Mouse (Mus musculus) urinary bladder, adult 2 months (tissue): Measurements from ENCODE around the gene C2. TPM values are rescaled to one million over a fixed set of nuclear protein-coding genes. Genes with fewer than 3 reads are reported as not detected.
"Not testable (repeated sequence)": the region's sequence is repeated elsewhere in the genome, so short reads cannot be mapped to it uniquely, and the experiment has no call there.

ENCODE experiments used
- DNase-seq: peaks from one replicate; pipeline ENCODE4 v3.0.0; 2022; ENCODE audit warnings: low spot score
- polyA plus RNA-seq: library from polyadenylated mRNA; depleted of rRNA; stranded (reverse); fragments of >200 nt; gene quantifications from 2 replicates; pipeline ENCODE4 v1.2.3, GENCODE M21; 2012

Gene C2
- polyA plus RNA-seq, 1 experiment = 45.6 TPM

- peak; percentile 75 for DNase-seq
These were observed 13.9 kb upstream of the C2 start for GRCm38 (mm10) chr17:34911945-34912351.

- DNase-seq = no peak
These were observed 12.9 kb upstream of the C2 start for GRCm38 (mm10) chr17:34910982-34911381.

GRCm38 (mm10) chr17:34902895-34903294, 4.8 kb upstream of the C2 start:
- DNase-seq = no peak

GRCm38 (mm10) chr17:34901948-34902347, 3.9 kb upstream of the C2 start:
- not testable (repeated sequence) for DNase-seq

- DNase-seq = not testable (repeated sequence)
These were observed 2.8 kb upstream of the C2 start for GRCm38 (mm10) chr17:34900826-34901225.

GRCm38 (mm10) chr17:34899890-34900243, 1.8 kb upstream of the C2 start:
- DNase-seq = no peak

- DNase-seq = peak; percentile 64
These were observed 1.2 kb upstream of the C2 start for GRCm38 (mm10) chr17:34899053-34899889.

- DNase-seq = no peak
These were observed 614 bp upstream of the C2 start for GRCm38 (mm10) chr17:34898706-34899052.

GRCm38 (mm10) chr17:34897373-34898159, 499 bp downstream of the C2 start:
- DNase-seq = no peak

GRCm38 (mm10) chr17:34896366-34896765, 1.7 kb downstream of the C2 start:
- DNase-seq = no peak

GRCm38 (mm10) chr17:34895724-34896123, 2.3 kb downstream of the C2 start:
- no peak for DNase-seq

GRCm38 (mm10) chr17:34894801-34895530, 3.1 kb downstream of the C2 start:
- peak; percentile 56 for DNase-seq

GRCm38 (mm10) chr17:34894074-34894597, 3.9 kb downstream of the C2 start:
- peak; percentile 90 for DNase-seq

GRCm38 (mm10) chr17:34893072-34893824, 4.8 kb downstream of the C2 start:
- no peak for DNase-seq

- DNase-seq = no peak
These were observed 6.7 kb downstream of the C2 start for GRCm38 (mm10) chr17:34891377-34891776.

GRCm38 (mm10) chr17:34890074-34890743, 7.9 kb downstream of the C2 start:
- no peak for DNase-seq

- no peak for DNase-seq
These were observed 10.1 kb downstream of the C2 start for GRCm38 (mm10) chr17:34887942-34888341.

GRCm38 (mm10) chr17:34885615-34886014, 12.4 kb downstream of the C2 start:
- DNase-seq = no peak

GRCm38 (mm10) chr17:34884704-34885103, 13.4 kb downstream of the C2 start:
- DNase-seq = no peak

- DNase-seq = no peak
These were observed 14.7 kb downstream of the C2 start for GRCm38 (mm10) chr17:34883332-34883731.
